Mouse (Mus musculus): ENCODE data around the gene Tmem158.

The Tmem158 gene

GRCm38 (mm10) chr9:123255736-123256135, 4.8 kb downstream of the Tmem158 start:
- in situ Hi-C loops (cut with MboI; ENCODE audit: unreplicated experiment in 2 of 2) = loop anchor here in 1 of 2 experiments (10.0 kb wide), 2 partner anchors 179 to 269 kb away; partner anchors contain the start of gene Sacm1l

- in situ Hi-C loops (cut with MboI; ENCODE audit: unreplicated experiment in 2 of 2) = loop anchor here in 1 of 2 experiments (10.0 kb wide), 1 partner anchor 213 kb away; the partner anchor contains the start of gene Tgm4
Measured at GRCm38 (mm10) chr9:123247992-123248391, 12.6 kb downstream of the Tmem158 start.

- in situ Hi-C loops (cut with MboI; ENCODE audit: unreplicated experiment in 2 of 2) = loop anchor here in 1 of 2 experiments (10.0 kb wide), 1 partner anchor 210 kb away; the partner anchor contains the start of gene Tgm4
Measured at GRCm38 (mm10) chr9:123245146-123245545, 15.4 kb downstream of the Tmem158 start.

GRCm38 (mm10) chr9:123243988-123244387, 16.6 kb downstream of the Tmem158 start:
- in situ Hi-C loops (cut with MboI; ENCODE audit: unreplicated experiment in 2 of 2) = loop anchor here in 1 of 2 experiments (10.0 kb wide), 1 partner anchor 209 kb away; the partner anchor contains the start of gene Tgm4

- in situ Hi-C loops (cut with MboI; ENCODE audit: unreplicated experiment in 2 of 2) = loop anchor here in 1 of 2 experiments (10.0 kb wide), 1 partner anchor 206 kb away; the partner anchor contains the start of gene Tgm4
Measured at GRCm38 (mm10) chr9:123241191-123241590, 19.4 kb downstream of the Tmem158 start.

GRCm38 (mm10) chr9:123240751-123241150, 19.8 kb downstream of the Tmem158 start:
- in situ Hi-C loops (cut with MboI; ENCODE audit: unreplicated experiment in 2 of 2) = loop anchor here in 1 of 2 experiments (10.0 kb wide), 1 partner anchor 206 kb away; the partner anchor contains the start of gene Tgm4

- in situ Hi-C loops (cut with MboI; ENCODE audit: unreplicated experiment in 2 of 2) = loop anchor here in 1 of 2 experiments (10.0 kb wide), 1 partner anchor 205 kb away; the partner anchor contains the start of gene Tgm4
Measured at GRCm38 (mm10) chr9:123240271-123240670, 20.3 kb downstream of the Tmem158 start.

- in situ Hi-C loops (cut with MboI; ENCODE audit: unreplicated experiment in 2 of 2) = loop anchor here in 1 of 2 experiments (10.0 kb wide), 1 partner anchor 205 kb away; the partner anchor contains the start of gene Tgm4
Measured at GRCm38 (mm10) chr9:123239651-123240050, 20.9 kb downstream of the Tmem158 start.

- in situ Hi-C loops (cut with MboI; ENCODE audit: unreplicated experiment in 2 of 2) = no loop called here
Measured at GRCm38 (mm10) chr9:123238256-123239045, 22.1 kb downstream of the Tmem158 start.

GRCm38 (mm10) chr9:123237739-123238138, 22.8 kb downstream of the Tmem158 start:
- in situ Hi-C loops (cut with MboI; ENCODE audit: unreplicated experiment in 2 of 2) = no loop called here

- in situ Hi-C loops (cut with MboI; ENCODE audit: unreplicated experiment in 2 of 2) = no loop called here
Measured at GRCm38 (mm10) chr9:123235621-123236020, 24.9 kb downstream of the Tmem158 start.

- in situ Hi-C loops (cut with MboI; ENCODE audit: unreplicated experiment in 2 of 2) = no loop called here
Measured at GRCm38 (mm10) chr9:123229826-123230225, 30.7 kb downstream of the Tmem158 start.

- in situ Hi-C loops (cut with MboI; ENCODE audit: unreplicated experiment in 2 of 2) = no loop called here
Measured at GRCm38 (mm10) chr9:123228671-123229070, 31.9 kb downstream of the Tmem158 start.

GRCm38 (mm10) chr9:123227106-123227750, 33.3 kb downstream of the Tmem158 start:
- in situ Hi-C loops (cut with MboI; ENCODE audit: unreplicated experiment in 2 of 2) = no loop called here

GRCm38 (mm10) chr9:123224863-123225431, 35.6 kb downstream of the Tmem158 start:
- in situ Hi-C loops (cut with MboI; ENCODE audit: unreplicated experiment in 2 of 2) = no loop called here

GRCm38 (mm10) chr9:123219826-123220225, 40.7 kb downstream of the Tmem158 start:
- in situ Hi-C loops (cut with MboI; ENCODE audit: unreplicated experiment in 2 of 2) = no loop called here

- in situ Hi-C loops (cut with MboI; ENCODE audit: unreplicated experiment in 2 of 2) = no loop called here
Measured at GRCm38 (mm10) chr9:123215621-123216440, 44.7 kb downstream of the Tmem158 start, which contains the start of gene Cdcp1. Gene Cdcp1 (minus strand): TSS chr9:123216038.

GRCm38 (mm10) chr9:123213371-123213770, 47.2 kb downstream of the Tmem158 start:
- in situ Hi-C loops (cut with MboI; ENCODE audit: unreplicated experiment in 2 of 2) = no loop called here
